Mouse (Mus musculus) heart, adult 2 months (tissue): ENCODE measurements around the gene Bcl3.

Experiments
- CTCF ChIP-seq: fragments of 200-600 bp; IDR thresholded peaks from 2 replicates; pipeline ENCODE4 v1.8.1; 2022; ENCODE audit warnings: antibody characterized with exemption, mild to moderate bottlenecking, moderate library complexity
- EP300 ChIP-seq: fragments of 200-500 bp; IDR thresholded peaks from 2 replicates; pipeline ENCODE4 v1.6.1; 2011; ENCODE audit warnings: low read depth, low read length, control low read depth; ENCODE audit not compliant: insufficient read depth
- POLR2A ChIP-seq: fragments of 200-500 bp; IDR thresholded peaks from 2 replicates; pipeline ENCODE4 v1.6.1; 2011; ENCODE audit warnings: mild to moderate bottlenecking, low read depth, low read length, control low read depth; ENCODE audit not compliant: insufficient read depth

- TF ChIP-seq CTCF = no peak
- no peak for TF ChIP-seq EP300
- TF ChIP-seq POLR2A = 0 out of 2 replicates have a peak, but pooled peaks have one; percentile 20
These were observed 5.0 kb downstream of the Bcl3 start for GRCm38 (mm10) chr7:19817382-19818105.
